In the genomic region with DNA sequence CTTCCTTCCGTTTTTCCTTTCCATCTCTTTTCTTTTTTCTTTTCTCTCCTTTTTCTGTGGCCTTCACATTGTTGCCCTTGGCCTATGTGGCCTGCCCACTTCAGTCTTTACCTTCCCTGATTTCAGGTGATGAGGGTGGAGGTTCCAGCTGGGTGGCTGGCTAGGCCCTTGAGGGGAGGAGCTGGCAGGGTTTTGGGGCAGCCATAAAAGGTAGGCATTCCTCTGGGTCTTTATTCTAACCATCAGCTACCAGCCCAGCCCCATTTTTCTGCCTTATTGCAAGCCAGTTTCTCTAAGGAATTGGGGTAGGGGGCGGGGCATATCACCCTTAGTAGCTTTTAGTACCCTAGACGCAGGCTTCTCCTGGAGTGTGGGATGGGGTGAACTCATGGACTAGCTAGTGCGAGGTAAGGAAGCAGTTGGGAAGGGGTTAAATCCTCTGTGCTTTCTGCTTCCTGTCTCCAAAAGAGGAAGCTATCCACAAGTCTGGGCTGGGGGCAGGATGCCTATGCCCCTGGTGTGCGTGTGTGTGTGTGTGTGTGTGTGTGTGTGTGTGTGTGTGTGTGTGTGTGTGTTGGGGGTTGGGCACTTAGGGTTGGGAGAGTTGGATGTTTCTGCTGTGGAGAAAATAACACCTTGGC, we compare ENCODE assay signal across 8 mouse cellular contexts. TPM values are rescaled to one million over a fixed set of nuclear protein-coding genes. Genes with fewer than 3 reads are reported as not detected.
DNase-seq lines count a peak whose midpoint lies in the region; ATAC-seq lines count a peak whose summit lies in the region.

No protein-coding gene starts in this region.

- DNase-seq in heart, adult 11 months: peak; percentile 96
- no peak for DNase-seq in heart, postnatal 25 days (ENCODE audit: low spot score)
- DNase-seq in left cerebral cortex, adult 8-10 months (ENCODE audit: low spot score in 2 of 2): no peak
- DNase-seq in left cerebral cortex, adult 11 months (ENCODE audit: low spot score): no peak

- H3K4me1 ChIP-seq in embryonic facial prominence, embryonic 15.5 days: peaks cover 40% of the 10 kb centered on the region
- H3K4me1 ChIP-seq in hindbrain, embryonic 16.5 days (ENCODE audit: control insufficient read depth, insufficient read depth, low read depth, low read length): peaks cover 29% of the 10 kb centered on the region
- peaks cover 50% of the 10 kb centered on the region for H3K4me1 ChIP-seq in liver, embryonic 15.5 days (replicated peaks)

- no peaks in the 10 kb centered on the region for H3K9me3 ChIP-seq in embryonic facial prominence, embryonic 15.5 days (replicated peaks)
- H3K9me3 ChIP-seq in hindbrain, embryonic 16.5 days (ENCODE audit: control insufficient read depth, low read length): no peaks in the 10 kb centered on the region
- no peaks in the 10 kb centered on the region for H3K9me3 ChIP-seq in liver, embryonic 15.5 days (replicated peaks)

- peaks cover 32% of the 10 kb centered on the region for H3K36me3 ChIP-seq in embryonic facial prominence, embryonic 15.5 days
- 0 out of 2 replicates have a peak, but pooled peaks cover 3% of the 10 kb centered on the region for H3K36me3 ChIP-seq in hindbrain, embryonic 16.5 days (ENCODE audit: control insufficient read depth, insufficient read depth, low read length)
- peaks cover 34% of the 10 kb centered on the region for H3K36me3 ChIP-seq in liver, embryonic 15.5 days (replicated peaks)

- peak overlapping the region; percentile 72 for H3K4me3 ChIP-seq in embryonic facial prominence, embryonic 15.5 days (replicated peaks)
- H3K4me3 ChIP-seq in hindbrain, embryonic 16.5 days (ENCODE audit: low read length): peak overlapping the region; percentile 51
- H3K4me3 ChIP-seq in liver, embryonic 15.5 days (replicated peaks): peak overlapping the region; percentile 75

- peak overlapping the region; percentile 95 for H3K4me2 ChIP-seq in embryonic facial prominence, embryonic 15.5 days (replicated peaks)
- peak overlapping the region; percentile 96 for H3K4me2 ChIP-seq in hindbrain, embryonic 16.5 days (ENCODE audit: low read length)
- H3K4me2 ChIP-seq in liver, embryonic 15.5 days: peak overlapping the region; percentile 93

- H3K9ac ChIP-seq in embryonic facial prominence, embryonic 15.5 days: 0 out of 2 replicates have a peak overlapping the region, but pooled peaks have one; percentile 9
- peak overlapping the region; percentile 39 for H3K9ac ChIP-seq in hindbrain, embryonic 16.5 days (ENCODE audit: low read depth, low read length)
- peak overlapping the region; percentile 39; the same call in 1 of the 2 replicates for H3K9ac ChIP-seq in liver, embryonic 15.5 days

- intact Hi-C loops in heart, postnatal 25 days (cut with DNase I): no loop called here

- H3K27ac ChIP-seq in embryonic facial prominence, embryonic 15.5 days (replicated peaks): peak overlapping the region; percentile 97; the same call in 1 of the 2 replicates
- 0 out of 2 replicates have a peak overlapping the region, but pooled peaks have one; percentile 30 for H3K27ac ChIP-seq in hindbrain, embryonic 16.5 days (ENCODE audit: low read depth, low read length)
- H3K27ac ChIP-seq in liver, embryonic 15.5 days (replicated peaks): peak overlapping the region; percentile 97

- 22% methylated on average over 5 of the region's 5 CpGs for WGBS in embryonic facial prominence, embryonic 15.5 days
- WGBS in hindbrain, embryonic 16.5 days: 32% methylated on average over 5 of the region's 5 CpGs
- WGBS in liver, embryonic 15.5 days (ENCODE audit: insufficient replicate concordance): 18% methylated on average over 5 of the region's 5 CpGs

- H3K27me3 ChIP-seq in embryonic facial prominence, embryonic 15.5 days: no peaks in the 10 kb centered on the region
- no peaks in the 10 kb centered on the region for H3K27me3 ChIP-seq in hindbrain, embryonic 16.5 days (replicated peaks; ENCODE audit: control insufficient read depth, insufficient read depth, low read length)
- H3K27me3 ChIP-seq in liver, embryonic 15.5 days: no peaks in the 10 kb centered on the region

- ATAC-seq in embryonic facial prominence, embryonic 15.5 days (ENCODE audit: insufficient number of reproducible peaks, low FRiP score, low TSS enrichment, low read depth): no peak
- ATAC-seq in hindbrain, embryonic 16.5 days: no peak
- ATAC-seq in liver, embryonic 15.5 days (ENCODE audit: insufficient read depth): no peak
- ATAC-seq in neutrophil, adult 5-6 weeks (ENCODE audit: extremely low read depth, insufficient number of reproducible peaks, low FRiP score, poor library complexity, severe bottlenecking): peak; percentile 47; the same call in 1 of the 2 replicates

RNA-seq across cellular contexts. Expression of gene Tsc22d4, which starts 2.7 kb away (rescaled TPM):
- total RNA-seq in heart, postnatal 25 days (2021): 100 to 1,000 TPM; 282 to 288 TPM
- 167 and 175 TPM in 2 replicates for polyA plus RNA-seq in embryonic facial prominence, embryonic 15.5 days (2015; fragmentation: Nextera tagmentation; extraction: Ambion mirVana)
- 101 and 150 TPM in 2 replicates for polyA plus RNA-seq in hindbrain, embryonic 16.5 days (2015; fragmentation: Nextera tagmentation; extraction: Ambion mirVana)
- polyA plus RNA-seq in liver, embryonic 15.5 days (2015; fragmentation: Nextera tagmentation; extraction: Ambion mirVana): 68.8 and 75.1 TPM in 2 replicates
- 170 TPM in 2 replicates for total RNA-seq in neutrophil, adult 5-6 weeks (2017)
- total RNA-seq in left cerebral cortex, adult 8-10 months (2022): 100 to 1,000 TPM; 149 to 216 (median 162) TPM

RNA-seq across cellular contexts. Expression of gene Nyap1, which starts 6.8 kb away (rescaled TPM):
- total RNA-seq in heart, postnatal 25 days (2021): under 1 TPM; 0.98 to 0.99 TPM
- 4.6 and 4.7 TPM in 2 replicates for polyA plus RNA-seq in embryonic facial prominence, embryonic 15.5 days (2015; fragmentation: Nextera tagmentation; extraction: Ambion mirVana)
- 44.0 and 50.2 TPM in 2 replicates for polyA plus RNA-seq in hindbrain, embryonic 16.5 days (2015; fragmentation: Nextera tagmentation; extraction: Ambion mirVana)
- 0.21 and 0.39 TPM in 2 replicates for polyA plus RNA-seq in liver, embryonic 15.5 days (2015; fragmentation: Nextera tagmentation; extraction: Ambion mirVana)
- 0.12 TPM in 2 replicates for total RNA-seq in neutrophil, adult 5-6 weeks (2017)
- 10 to 100 TPM; 76.3 to 78.9 (median 77.7) TPM for total RNA-seq in left cerebral cortex, adult 8-10 months (2022)

RNA-seq across cellular contexts. Expression of gene Ppp1r35, which starts 30.4 kb away (rescaled TPM):
- total RNA-seq in heart, postnatal 25 days (2021): 10 to 100 TPM; 11.1 to 13.4 TPM
- polyA plus RNA-seq in embryonic facial prominence, embryonic 15.5 days (2015; fragmentation: Nextera tagmentation; extraction: Ambion mirVana): 34.5 and 39.9 TPM in 2 replicates
- 34.9 and 41.8 TPM in 2 replicates for polyA plus RNA-seq in hindbrain, embryonic 16.5 days (2015; fragmentation: Nextera tagmentation; extraction: Ambion mirVana)
- polyA plus RNA-seq in liver, embryonic 15.5 days (2015; fragmentation: Nextera tagmentation; extraction: Ambion mirVana): 21.0 and 21.3 TPM in 2 replicates
- total RNA-seq in neutrophil, adult 5-6 weeks (2017): 9.7 and 12.8 TPM in 2 replicates
- total RNA-seq in left cerebral cortex, adult 8-10 months (2022): 10 to 100 TPM; 14.5 to 20.2 (median 15.9) TPM

RNA-seq across cellular contexts. Expression of gene Mepce, which starts 39.2 kb away (rescaled TPM):
- 10 to 100 TPM; 20.6 to 29.3 TPM for total RNA-seq in heart, postnatal 25 days (2021)
- 12.4 and 13.7 TPM in 2 replicates for polyA plus RNA-seq in embryonic facial prominence, embryonic 15.5 days (2015; fragmentation: Nextera tagmentation; extraction: Ambion mirVana)
- polyA plus RNA-seq in hindbrain, embryonic 16.5 days (2015; fragmentation: Nextera tagmentation; extraction: Ambion mirVana): 11.1 and 12.2 TPM in 2 replicates
- 4.0 and 5.0 TPM in 2 replicates for polyA plus RNA-seq in liver, embryonic 15.5 days (2015; fragmentation: Nextera tagmentation; extraction: Ambion mirVana)
- total RNA-seq in neutrophil, adult 5-6 weeks (2017): 36.5 and 42.2 TPM in 2 replicates
- total RNA-seq in left cerebral cortex, adult 8-10 months (2022): 10 to 100 TPM; 42.8 to 57.8 (median 45.5) TPM

RNA-seq across cellular contexts. Expression of gene Zcwpw1, which starts 39.3 kb away (rescaled TPM):
- total RNA-seq in heart, postnatal 25 days (2021): under 1 TPM; 0.57 to 0.89 TPM
- polyA plus RNA-seq in embryonic facial prominence, embryonic 15.5 days (2015; fragmentation: Nextera tagmentation; extraction: Ambion mirVana): 22.4 and 26.1 TPM in 2 replicates
- polyA plus RNA-seq in hindbrain, embryonic 16.5 days (2015; fragmentation: Nextera tagmentation; extraction: Ambion mirVana): 11.2 and 13.5 TPM in 2 replicates
- polyA plus RNA-seq in liver, embryonic 15.5 days (2015; fragmentation: Nextera tagmentation; extraction: Ambion mirVana): 3.2 and 3.3 TPM in 2 replicates
- 24.7 and 29.4 TPM in 2 replicates for total RNA-seq in neutrophil, adult 5-6 weeks (2017)
- 1 to 10 TPM; 5.9 to 8.7 (median 7.8) TPM for total RNA-seq in left cerebral cortex, adult 8-10 months (2022)

Comparison
In these comparisons a context has a peak if more than half of its experiments do, and no peak if none do; other contexts are left out.
1. H3K27ac ChIP-seq: peak in every context shown above with its lines; median percentile 97 in embryonic facial prominence, embryonic 15.5 days; 97 in liver, embryonic 15.5 days; 30 in hindbrain, embryonic 16.5 days.
2. RNA of gene Nyap1, which starts 6.8 kb away (total RNA-seq): 76.3 to 78.9 TPM in left cerebral cortex, adult 8-10 months; 0.98 to 0.99 TPM in heart, postnatal 25 days and 0.12 TPM in neutrophil, adult 5-6 weeks; every median in the first group is over 10 times any median in the second.
3. Peak in every context shown above with its lines, with median percentiles within 50 percentile points of each other: H3K4me2 ChIP-seq, H3K4me3 ChIP-seq and H3K9ac ChIP-seq.